Mouse (Mus musculus) mouse trophoblast stem cell (cell line): ENCODE measurements around the gene A830005F24Rik.
"Not testable (repeated sequence)": the region's sequence is repeated elsewhere in the genome, so short reads cannot be mapped to it uniquely, and the experiment has no call there.

ENCODE experiments used
- in situ Hi-C, 2 experiments: fragments of 300-500 bp; cut with MseI, MboI; formaldehyde crosslinking; loops; 2 replicates in 1 of 2; 3 replicates in 1 of 2; pipeline ENCODE4 v1.15.1; 2025

Gene A830005F24Rik

DNA sequence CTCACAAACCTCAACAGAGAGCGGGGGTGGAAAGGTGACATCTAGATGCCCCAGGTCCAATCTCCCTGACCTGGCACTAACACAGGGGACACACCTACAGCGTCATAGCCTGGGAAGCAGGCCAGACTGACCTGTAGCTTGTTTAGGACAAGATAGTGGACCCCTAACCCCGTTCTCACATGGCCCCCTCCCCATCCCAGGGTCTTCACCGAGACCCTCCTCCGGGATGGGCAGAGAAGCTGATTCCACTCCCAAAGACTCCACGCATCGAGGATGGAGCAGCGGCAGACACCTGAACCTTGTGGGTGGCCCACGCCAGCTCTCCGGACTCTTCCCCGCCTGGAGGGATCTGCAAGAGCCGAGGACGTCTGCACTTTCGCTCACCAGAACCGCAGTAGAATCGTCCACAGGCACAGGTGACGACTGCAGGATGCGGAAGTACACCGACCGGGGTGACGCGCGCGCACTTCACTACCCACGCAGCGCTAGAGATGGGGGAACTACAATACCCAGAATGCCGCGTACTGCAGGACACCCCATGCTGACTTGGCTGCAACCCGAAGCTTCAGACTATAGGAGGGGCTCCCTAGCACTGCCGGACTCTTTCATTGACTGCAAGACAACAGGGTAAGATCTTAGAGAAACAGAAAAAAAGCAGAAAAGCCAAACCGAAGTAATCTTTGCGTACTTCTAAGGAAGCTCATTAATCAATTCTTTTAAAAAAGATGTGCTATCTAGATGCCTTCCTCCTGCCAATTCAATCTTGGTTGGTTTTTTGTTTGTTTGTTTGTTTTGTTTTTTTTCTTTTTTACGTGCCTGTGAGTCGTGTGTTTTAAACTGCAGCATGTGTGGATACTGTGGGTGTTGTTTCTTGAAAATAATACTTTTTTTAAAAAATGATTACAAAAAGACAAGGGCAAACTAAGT is at the start of gene A830005F24Rik, which contains the start of gene Zfp169:
Gene A830005F24Rik (plus strand): TSS at position 568 of the 927 bp plus-strand sequence.
Gene Zfp169 (minus strand): TSS at position 449 of the 927 bp plus-strand sequence.
- in situ Hi-C loops, result no loop called here

DNA sequence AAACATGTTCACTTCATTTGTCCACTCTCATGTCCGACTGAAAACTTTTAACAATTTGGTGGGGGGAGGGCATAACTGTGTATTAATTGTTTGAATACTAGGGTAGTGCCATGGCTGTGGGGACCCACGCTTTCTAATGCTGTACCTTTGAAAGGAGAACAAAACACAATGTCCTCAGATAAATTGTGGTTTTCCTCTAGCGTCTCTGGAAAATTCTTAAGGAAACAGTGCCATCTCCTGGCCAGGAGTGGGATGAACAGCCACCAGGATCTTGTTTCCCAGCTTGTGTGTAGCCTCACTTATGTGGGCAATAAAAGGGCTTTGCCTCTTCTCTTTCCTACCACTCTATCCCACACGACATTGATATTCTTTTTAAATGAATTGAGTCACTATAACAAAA is 49.2 kb upstream of the A830005F24Rik start:
- in situ Hi-C loops, result loop anchor here (10.0 to 25.0 kb wide), 3 partner anchors 449 to 802 kb away; no protein-coding TSS in a partner anchor

DNA sequence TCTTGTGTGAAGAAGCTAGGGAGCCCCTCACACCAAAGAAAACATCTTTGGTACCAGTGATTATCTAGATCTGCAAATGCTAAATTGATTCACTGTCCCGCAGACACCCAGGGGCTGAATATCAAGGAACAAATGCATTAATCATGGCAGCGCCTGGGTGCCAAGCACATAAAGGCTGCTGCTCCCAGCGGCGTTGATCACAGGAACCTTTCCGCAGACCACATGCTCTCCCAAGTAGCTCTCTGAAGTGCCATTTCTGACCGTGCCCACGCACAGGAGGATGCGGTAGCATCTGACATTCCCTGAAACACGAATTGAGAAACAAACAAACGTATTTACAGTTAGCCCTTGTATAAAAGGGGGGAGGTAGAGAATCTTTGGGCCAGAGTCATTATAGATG is 47.2 kb upstream of the A830005F24Rik start:
- in situ Hi-C loops, result loop anchor here (10.0 to 25.0 kb wide), 3 partner anchors 451 to 804 kb away; no protein-coding TSS in a partner anchor

DNA sequence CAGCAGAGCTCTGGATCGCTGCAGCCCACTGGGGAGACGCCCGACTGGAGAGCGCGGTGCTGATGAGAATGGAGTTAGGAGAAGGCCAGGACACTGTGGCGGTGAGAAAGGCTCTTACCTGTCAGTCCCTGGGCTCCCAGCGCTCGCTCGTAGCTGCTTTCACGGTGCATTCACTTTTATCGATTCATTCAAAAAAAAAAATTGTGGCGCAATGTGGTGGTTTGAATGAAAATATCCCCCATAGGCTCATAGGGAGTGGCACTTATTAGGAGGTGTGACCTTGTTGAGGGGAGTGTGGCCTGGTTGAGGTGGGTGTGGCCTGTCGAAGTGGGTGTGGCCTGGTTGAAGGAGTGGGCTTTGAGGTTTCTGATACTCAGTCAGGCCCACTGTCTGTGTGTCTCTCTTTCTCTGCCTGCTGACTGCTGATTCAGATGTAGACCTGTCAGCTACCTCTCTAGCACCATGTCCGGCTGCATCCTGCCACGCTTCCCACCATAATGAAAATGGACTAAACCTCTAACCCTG is 44.7 kb upstream of the A830005F24Rik start:
- in situ Hi-C loops, result loop anchor here (10.0 to 25.0 kb wide), 3 partner anchors 454 to 806 kb away; no protein-coding TSS in a partner anchor

DNA sequence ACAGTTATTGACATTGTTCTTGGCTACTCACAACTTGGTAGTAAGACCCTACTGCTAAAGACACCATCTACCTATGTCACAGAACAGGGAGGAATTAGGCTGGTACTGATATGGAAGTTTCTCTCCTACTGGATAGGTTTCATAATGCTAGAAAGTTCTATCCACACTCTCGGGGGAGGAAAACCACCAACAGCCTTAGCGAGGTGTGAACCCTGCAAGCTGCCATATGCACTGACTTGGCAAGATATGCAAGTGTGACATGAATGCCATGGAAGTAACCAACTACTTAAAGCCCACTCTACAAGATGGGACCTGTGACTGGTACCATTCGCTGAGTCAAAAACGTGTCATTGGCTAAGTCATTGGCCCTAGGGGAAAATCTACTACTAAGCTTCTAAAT is 29.8 kb upstream of the A830005F24Rik start:
- in situ Hi-C loops, result no loop called here

DNA sequence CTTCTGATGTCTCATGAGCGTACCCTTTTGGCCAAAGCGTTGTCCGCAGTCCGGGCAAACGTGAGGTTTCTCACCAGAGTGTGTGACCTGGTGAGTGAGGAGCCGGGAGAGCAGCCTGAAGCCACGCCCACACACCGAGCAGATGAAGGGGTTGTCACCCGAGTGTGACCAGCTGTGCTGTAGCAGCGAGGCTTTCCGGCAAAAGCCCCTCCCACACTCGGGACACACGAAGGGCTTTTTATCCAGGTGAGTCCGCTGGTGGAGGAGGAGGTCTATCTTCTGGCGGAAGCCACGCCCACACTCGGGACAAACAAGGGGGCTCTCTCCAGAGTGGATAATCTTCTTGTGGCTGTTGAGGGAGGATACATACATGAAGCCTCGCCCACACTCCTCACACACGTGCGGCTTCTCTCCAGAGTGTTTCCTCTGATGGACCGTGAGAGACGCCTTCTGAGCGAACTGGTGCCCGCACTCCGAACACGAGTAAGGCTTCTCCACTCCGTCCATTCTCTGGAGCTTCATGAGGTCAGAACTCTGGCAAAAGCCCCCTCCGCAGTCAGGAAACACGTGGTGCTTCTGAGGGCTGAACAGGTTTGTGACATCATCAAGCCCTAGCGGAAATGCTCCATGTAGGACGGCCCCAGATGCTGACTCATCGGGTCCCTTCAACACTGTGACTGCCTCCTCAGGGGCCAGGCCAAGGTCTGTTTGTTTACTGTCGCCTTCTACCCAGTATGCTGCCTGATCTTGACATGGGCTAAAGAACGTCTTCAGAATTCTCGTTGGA is 22.8 kb upstream of the A830005F24Rik start:
- in situ Hi-C loops, result no loop called here

DNA sequence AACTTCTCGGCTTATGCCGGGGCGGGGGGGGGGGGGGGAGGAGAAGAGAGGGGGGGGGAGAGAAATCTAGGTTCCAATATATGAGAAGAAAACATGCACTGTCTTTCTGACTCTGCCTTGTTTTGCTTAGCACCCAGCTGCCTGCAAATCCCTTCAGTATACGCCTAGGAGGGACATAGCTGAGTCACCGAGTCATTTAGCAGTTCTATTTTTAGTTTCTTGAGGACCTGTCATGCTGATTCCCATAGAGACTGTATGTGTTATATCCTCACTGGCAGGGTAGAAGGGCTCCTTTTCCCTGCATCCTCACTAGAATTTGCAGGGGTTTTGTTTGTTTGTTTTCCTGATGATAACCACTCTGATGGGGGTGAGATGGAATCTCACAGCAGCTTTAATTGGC is 20.2 kb upstream of the A830005F24Rik start:
- in situ Hi-C loops, result no loop called here

DNA sequence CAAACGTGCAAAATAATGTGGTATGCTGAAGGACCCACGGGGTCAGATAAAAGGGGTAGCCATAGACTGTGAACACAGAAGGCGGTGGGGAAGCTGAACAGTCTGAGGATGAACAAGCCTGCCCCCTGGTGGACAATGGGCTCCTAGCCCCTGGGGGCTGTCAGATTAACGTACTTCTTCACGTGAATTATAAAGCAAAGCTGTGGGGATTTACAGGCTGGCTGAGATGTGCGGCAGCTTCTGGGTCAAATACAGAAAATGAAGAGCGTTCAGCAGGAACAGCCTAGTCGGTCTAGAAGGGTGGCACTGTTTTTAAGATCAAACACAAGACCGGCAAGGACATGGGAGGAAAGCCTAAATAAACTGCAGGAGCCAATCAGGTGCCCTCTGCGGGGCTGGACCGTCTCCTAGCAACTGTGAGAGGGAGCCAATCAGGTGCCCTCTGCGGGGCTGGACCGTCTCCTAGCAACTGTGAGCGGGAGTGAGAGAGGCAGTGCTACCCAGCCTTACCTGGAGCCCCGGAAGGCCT is 15.6 kb upstream of the A830005F24Rik start:
- in situ Hi-C loops, result no loop called here

DNA sequence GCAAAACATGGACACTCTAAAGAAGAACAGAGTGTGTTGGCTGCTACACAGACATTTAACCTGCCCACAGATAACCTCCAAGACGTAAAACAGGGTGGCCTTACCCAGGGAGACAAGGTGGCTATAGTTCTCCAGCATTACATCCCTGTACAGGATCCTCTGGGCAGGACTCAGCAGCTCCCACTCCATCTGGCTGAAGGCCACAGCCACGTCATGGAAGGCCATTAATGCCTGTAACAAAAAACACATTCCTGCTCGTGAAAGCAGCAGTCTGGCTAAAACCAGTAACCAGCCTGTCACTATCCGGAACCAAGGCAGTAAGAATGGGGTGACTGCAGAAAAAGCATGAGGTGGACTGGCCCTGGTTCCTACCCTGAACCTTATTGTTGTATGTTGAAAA is 14.7 kb upstream of the A830005F24Rik start:
- in situ Hi-C loops, result no loop called here

DNA sequence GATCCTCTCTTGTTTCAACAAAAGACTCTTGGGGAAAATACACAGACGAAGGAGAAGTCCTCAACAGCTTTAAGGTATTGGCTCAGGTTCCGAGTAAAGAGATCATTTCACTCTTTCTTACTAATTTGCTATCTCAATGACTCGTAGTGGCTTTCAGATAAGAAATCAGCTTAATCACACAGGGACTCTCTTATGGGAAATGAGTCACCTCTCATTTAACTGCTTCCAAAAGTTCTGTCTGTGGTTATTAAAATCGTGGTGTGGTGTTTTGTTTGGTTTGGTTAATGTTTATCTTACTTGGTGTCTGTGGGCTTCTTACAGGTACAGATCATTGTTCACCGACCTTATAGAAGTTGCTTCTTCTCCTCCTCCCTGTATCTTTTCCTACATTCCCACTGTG is 10.9 kb upstream of the A830005F24Rik start:
- in situ Hi-C loops, result no loop called here

DNA sequence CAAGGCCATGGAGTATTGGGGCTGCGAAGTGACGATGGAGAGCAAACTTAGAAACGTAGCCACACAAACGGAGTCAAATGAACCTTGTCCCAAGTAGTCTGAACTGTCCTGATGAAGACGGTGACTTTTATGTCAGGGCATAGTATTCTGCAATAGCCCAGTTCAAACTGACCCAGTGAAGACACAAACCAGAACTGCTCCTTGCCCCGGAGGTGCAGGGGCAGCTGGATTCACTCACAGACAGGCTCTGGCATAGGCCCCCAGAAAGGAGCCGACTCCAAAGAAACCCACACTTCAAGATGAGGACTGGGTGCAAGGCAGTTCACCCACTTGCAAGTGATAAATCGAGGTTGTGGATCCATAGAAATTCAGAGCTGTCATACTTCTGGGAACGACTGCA is 4.7 kb upstream of the A830005F24Rik start:
- in situ Hi-C loops, result no loop called here

DNA sequence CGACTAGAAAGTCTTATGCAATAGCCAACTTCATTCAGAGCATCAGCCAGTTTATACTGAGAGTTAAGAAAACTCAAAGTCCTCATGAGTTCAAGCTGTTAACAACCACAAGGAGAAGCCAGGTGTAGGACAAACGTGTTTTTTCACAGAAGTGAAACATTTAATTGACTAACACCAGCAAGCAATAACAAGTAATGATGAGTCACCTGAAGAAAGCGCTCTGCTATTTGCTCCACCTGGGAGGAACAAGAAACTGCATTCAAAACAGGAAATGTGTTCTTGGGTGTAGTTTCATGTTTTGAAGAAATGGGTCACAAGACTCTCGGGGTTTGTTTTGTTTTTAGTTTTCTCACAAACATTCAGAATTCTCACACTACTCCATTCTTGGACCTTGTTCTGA is 2.5 kb downstream of the A830005F24Rik start:
- in situ Hi-C loops, result no loop called here

DNA sequence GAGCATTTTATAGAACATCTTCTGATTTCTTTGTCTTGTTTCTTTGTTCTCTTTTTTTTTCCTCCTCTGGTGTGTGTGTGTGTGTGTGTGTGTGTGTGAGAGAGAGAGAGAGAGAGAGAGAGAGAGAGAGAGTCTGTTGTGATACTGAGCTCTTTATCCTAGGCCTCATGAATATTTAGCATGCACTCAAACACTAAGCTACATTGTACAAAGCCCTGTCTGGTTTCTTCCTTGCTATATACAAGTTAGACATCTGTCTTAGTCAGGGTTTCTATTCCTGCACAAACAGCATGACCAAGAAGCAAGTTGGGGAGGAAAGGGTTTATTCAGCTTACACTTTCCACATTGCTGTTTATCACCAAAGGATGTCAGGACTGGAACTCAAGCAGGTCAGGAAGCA is 5.8 kb downstream of the A830005F24Rik start:
- in situ Hi-C loops, result not testable (repeated sequence)

DNA sequence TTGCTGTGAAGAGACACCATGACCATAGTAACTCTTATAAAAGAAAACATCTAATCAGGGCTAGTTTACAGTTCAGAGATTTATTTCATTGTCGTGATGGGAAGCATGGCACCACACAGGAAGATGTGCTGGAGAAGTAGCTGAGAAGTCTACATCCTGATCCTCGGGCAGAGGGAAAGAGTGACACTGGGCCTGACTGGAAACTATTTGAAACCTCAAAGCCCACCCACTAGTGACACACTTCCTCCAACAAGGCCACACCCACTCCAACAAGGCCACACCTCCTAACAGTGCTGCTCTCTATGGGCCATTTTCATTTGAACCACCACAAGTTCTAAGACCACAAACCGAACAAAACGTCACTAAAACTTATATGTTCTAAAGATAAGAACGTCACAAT is 12.4 kb downstream of the A830005F24Rik start:
- in situ Hi-C loops, result loop anchor here (5.0 kb wide), 3 partner anchors 47 to 117 kb away; no protein-coding TSS in a partner anchor

DNA sequence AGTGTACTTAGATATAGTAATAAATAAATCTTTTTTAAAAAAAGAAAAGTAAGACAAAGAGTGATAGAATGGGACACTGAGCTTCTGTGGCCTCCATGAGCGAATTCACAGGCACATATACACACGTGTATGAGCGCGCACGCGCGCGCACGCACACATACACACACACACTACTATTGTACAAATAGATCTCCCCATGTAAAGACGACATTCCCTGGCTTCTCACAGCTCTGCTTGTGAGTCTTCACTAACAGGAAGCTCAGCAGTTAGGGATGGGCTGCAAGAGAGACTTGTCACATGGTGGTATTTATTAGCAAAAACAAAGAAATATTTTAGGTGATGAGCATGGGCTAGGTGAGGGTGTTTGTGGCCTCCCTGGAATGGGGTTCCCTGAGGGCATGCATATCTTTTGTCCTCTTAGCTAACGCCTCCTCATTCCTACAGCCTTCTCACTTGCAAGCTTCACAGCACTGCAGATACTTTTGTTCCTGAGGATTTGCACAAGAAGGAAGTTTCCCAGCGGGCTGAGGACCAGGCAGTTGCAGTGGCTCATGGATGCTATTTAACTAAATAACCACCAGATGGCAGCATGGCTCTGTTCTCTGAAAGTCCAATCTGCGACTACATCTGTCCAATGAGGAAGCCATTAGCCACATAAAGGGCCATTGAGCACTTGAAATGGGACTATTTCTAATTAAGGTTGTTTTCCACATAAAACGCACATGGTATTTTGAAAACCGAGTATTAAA is 14.9 kb downstream of the A830005F24Rik start:
- in situ Hi-C loops, result loop anchor here (5.0 kb wide), 3 partner anchors 44 to 114 kb away; no protein-coding TSS in a partner anchor

DNA sequence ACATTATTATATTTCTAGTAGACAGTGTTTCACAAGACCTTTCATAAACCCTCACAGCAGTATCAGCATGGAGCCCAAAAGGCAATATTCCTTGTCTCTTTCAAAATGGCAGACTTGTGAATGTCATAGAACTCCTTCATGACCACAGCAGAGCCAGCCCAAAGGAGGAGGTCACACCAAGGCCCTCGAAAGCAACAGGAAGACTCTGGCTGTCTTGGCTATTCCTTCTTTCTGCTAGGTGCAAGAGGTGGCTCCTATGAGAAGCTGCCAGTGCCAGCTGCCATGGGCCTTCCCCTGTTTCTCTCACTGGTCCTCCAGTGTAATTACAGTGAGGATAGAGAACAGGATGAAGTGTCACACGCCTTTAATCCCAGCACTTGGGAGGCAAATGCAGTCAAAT is 15.7 kb downstream of the A830005F24Rik start:
- in situ Hi-C loops, result loop anchor here (5.0 kb wide), 3 partner anchors 43 to 113 kb away; no protein-coding TSS in a partner anchor

DNA sequence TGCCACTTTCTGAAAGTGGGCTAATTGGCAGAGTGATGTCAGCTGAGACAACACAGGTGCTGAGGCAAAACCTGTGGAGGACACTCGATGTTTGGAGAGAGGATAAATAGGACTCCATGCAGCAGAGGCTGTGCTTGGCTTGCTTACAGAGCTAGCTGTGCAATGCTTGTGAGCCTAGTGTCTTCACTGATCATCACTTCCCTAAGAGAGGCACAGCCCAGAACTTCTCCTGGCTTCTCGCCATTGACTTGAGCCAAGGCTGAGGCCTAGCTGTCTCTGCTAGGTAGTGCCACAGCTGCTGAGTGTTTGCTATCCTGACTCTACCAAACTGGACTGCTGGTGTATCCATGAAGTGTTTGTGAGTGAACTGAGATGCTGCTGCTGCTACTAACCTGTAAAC is 17.3 kb downstream of the A830005F24Rik start:
- in situ Hi-C loops, result no loop called here

DNA sequence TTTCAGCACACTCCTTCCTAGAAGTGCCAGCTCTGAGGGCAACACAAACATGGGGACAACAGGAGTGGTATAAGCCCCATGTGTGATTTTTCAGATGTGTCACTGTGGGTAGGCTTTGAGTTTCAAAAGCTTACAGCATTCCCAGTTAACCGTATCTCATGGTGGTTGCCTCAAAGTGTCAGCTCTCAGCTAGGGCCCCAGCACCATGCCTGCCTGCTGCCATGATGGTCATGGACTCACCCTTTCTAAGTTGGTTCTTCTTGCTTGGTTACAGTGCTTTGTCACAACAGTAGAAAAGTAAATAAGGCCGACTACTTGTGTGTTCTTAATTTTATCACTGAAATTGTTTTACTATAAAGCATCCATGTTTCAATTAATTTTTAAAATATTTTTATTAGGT is 18.1 kb downstream of the A830005F24Rik start:
- in situ Hi-C loops, result no loop called here

DNA sequence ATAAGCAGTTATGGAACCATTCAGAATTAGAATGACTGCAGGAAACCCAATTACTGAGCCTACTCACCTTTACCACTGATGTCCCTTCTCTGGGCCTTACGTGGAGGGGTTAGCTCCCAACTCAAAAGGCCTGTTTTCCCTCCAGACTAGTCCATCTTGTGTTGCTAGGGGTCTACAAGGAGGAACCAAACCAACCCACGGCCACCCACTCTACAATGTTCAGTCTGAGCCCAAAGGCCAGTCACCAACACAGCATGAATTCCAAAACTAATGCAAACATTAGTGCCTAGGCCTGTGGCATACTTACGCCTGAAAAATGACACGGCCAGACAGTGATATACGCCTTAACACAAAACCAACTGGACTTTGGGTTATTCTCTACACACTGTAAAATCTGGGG is 20.1 kb downstream of the A830005F24Rik start:
- in situ Hi-C loops, result no loop called here

DNA sequence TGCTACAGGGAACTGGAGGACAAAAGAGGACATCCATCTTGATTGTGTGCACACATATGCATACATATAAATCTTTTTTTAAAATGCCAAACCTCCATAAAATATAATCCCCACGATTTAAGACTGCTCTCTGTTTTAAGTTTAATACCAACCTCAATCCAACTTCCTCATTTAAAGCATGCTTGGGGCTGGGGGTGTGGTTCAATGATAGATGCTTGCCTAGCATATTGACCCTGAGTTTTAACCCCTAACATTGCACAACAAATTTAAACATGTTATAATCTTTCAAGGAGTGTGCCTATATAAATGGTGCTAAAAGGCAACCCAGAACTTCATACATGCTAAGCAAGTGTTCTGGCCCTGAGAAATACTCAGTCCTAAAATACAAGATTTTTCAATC is 27.1 kb downstream of the A830005F24Rik start:
- in situ Hi-C loops, result no loop called here

DNA sequence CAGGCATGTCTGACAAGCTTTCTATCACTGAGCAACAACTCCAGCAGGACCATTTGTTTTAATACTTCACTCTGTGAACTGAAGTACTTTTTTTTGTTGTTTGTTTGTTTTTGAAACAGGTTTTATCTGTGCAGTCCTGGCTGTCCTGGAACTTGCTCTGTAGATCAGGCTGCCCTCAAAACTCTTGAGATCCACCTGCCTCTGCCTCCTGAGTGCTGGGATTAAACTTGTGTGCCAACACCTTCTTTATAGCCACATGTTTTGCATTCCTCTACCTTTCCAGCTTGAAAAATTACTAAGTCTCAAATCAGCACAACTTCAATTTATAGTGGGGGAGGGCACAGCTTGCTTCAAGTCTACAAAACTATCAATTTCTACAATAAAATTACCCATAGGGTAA is 31.0 kb downstream of the A830005F24Rik start:
- in situ Hi-C loops, result no loop called here
